Mouse (Mus musculus) B cell, adult 67 days (primary cell): ENCODE results near the gene Efcab12. TPM values are rescaled to one million over a fixed set of nuclear protein-coding genes. Genes with fewer than 3 reads are reported as not detected.

Experiments
- total RNA-seq, 2 experiments: library from RNA; stranded (reverse); gene quantifications; 4 replicates each; pipeline ENCODE4 v1.2.4; 2023

Efcab12 gene
- total RNA-seq, result not detected

GRCm38 (mm10) chr6:115838161-115838597 is at the start of gene Efcab12:
Gene Efcab12 (minus strand): TSS chr6:115838412.

GRCm38 (mm10) chr6:115853091-115853813 is 15.0 kb upstream of the Efcab12 start, which contains the start of the genes Mbd4 and Ift122:
Gene Mbd4 (minus strand): TSS chr6:115853371.
Gene Ift122 (plus strand): TSS chr6:115853470.

GRCm38 (mm10) chr6:115808488-115809231 is 29.6 kb downstream of the Efcab12 start, which contains the start of gene Rpl32:
Gene Rpl32 (minus strand): TSS chr6:115808747.

GRCm38 (mm10) chr6:115774501-115774921 is 63.7 kb downstream of the Efcab12 start, which contains the start of gene Cand2:
Gene Cand2 (plus strand): TSS chr6:115774538.

GRCm38 (mm10) chr6:115761995-115762756 is 76.0 kb downstream of the Efcab12 start, which contains the start of gene Tmem40:
Gene Tmem40 (minus strand): TSS chr6:115762410.

Other genes with a start within 250 kb of the Efcab12 start
- gene Mkrn2os, start 245.8 kb downstream of the Efcab12 start, total RNA-seq, result not detected
- 10 to 100 TPM; 29.8 to 36.8 TPM for gene Mkrn2, start 236.5 kb downstream of the Efcab12 start, total RNA-seq
- 100 to 1,000 TPM; 152 to 173 TPM for gene Raf1, start 161.8 kb downstream of the Efcab12 start, total RNA-seq
- gene Tmem40, start 76.0 kb downstream of the Efcab12 start, total RNA-seq, result not detected
- gene Cand2, start 63.9 kb downstream of the Efcab12 start, total RNA-seq, result 1 to 10 TPM; 5.0 to 6.8 TPM
- gene Rpl32, start 29.7 kb downstream of the Efcab12 start, total RNA-seq, result 1,000 to 10,000 TPM; 2,409 to 2,423 TPM
- 10 to 100 TPM; 24.9 to 28.8 TPM for gene Mbd4, start 15.0 kb upstream of the Efcab12 start, total RNA-seq
- gene Ift122, start 15.1 kb upstream of the Efcab12 start, total RNA-seq, result 1 to 10 TPM; 2.4 to 7.5 TPM
- under 1 TPM in 1 of 2 experiments, not detected in 1; 0.89 TPM for gene Rho, start 93.3 kb upstream of the Efcab12 start, total RNA-seq
- not detected for gene H1foo, start 106.5 kb upstream of the Efcab12 start, total RNA-seq
- gene Plxnd1, start 156.6 kb upstream of the Efcab12 start, total RNA-seq, result 10 to 100 TPM; 44.3 to 61.6 TPM